Mouse (Mus musculus): ENCODE results near the gene Fam107a.

The Fam107a gene

GRCm38 (mm10) chr14:8317194-8318097, at the start of gene Fam107a:
Gene Fam107a (minus strand): TSS chr14:8318023.
- no peak for DNase-seq

DNA sequence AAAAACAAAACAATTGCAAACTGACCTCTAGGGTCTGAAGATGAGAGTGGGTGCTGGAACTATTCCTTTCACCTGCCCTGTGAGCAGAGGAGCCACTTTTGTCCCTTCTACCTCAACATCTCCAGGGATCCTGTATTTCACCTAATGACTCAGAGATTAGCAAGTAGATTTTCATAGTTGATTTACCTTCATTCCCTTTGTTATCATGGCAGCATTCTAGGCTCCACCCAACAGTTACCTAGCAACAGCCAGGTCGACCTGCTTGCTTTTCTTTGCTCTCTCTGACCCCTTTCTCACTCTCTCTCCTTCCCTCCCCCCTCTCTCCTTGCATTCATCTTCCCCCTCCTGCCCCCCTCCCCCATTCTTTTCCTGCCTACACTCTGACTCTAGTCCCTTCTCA, 49.3 kb upstream of the Fam107a start:
- DNase-seq, result no peak

DNA sequence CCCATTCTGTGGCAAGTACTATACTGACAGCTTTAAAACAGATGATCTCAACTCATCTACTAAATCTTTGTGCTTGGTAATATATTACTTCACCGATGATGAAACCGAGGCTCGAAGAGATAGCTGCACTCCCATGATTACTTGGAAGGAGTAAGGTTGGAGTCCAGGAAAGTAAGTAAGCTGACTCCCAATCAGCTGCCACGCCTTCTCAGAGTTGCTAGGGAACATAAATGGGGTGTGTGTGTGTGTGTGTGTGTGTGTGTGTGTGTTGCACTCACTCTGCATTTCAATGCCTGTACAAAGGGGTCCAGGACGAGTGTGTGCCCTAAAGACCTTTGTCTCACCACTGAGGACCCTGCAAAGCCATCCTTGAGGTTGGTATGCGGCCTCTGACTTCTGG, 48.0 kb upstream of the Fam107a start:
- no peak for DNase-seq

GRCm38 (mm10) chr14:8356836-8357235, 39.0 kb upstream of the Fam107a start:
- no peak for DNase-seq

DNA sequence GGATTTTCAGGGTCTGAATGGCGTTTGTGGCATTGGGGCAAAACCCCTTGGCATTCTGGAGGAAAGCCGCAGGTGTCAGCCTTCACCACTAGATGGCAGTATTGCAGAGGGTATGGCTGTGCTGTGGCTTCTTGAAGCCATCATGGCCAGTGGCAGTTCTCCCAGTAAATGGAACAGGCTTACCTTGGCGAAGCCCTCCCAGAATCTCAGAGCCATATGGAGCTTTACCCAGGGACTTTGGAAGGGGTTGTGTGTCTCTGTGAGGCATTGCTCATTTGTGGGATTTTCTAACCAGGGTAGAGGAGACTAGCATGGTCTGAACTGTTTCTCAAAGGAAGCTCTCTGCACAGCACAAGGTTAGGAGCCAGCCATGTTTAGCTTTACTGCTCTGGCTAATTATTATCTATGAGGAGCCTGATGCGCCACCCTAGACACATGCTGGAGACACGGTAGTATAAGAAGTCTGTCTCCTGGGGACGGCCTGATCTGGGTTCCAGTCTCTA, 38.2 kb upstream of the Fam107a start:
- DNase-seq, result peak; percentile 76

DNA sequence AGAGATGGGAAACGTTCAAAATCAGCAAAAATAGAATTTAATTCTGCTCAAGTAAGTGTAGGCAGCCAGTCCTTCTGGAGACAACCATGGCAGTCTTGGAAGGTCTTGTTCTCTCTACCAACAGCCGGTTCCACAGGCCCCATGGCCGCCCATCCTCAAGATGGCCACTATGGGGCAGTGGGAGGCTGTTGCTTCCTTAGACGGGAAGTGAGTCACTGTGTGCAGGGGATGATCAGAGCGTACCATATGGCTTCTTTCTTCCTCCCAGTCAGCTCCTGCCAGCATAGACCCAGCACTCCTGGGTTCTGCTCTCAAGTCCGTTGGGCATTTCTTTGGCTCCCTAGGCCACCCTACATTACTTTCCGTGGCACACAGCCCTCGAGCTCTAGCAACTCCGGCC, 31.1 kb upstream of the Fam107a start:
- no peak for DNase-seq

DNA sequence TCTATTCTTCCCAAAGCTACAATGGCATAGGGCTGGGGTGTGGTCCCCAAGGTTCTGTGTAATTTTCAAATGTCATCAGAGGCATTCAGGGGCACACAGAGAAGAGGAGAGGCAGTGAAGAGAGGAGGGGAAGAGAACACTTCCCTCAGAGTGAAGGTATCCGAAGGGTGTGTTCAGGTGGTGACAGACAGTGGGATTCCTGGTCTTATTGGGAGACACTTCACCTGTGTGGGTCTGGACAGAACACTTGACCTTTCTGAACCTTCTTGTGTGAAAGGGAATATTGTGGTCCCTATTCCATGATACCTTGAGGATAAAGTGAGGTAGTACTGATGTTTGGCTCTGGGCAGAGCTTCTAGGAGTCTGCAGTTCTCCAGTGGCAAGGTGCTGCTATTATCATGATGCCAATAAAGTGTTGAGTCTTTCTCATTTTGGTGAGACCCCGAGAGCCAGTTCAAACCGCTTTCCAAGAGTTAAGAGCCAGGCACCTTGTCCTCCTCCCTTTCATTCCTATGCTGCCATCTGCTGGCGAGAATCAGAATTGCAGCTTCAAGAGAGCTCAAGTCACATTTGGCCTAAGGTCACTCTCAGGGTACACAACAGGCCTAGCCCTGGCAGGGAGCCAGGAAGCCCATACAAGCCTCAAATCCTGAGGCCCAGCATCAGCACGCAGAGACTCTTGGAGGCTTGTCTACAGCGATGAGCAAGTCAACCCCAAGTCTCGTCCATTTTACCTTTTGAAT, 28.6 kb upstream of the Fam107a start:
- peak; percentile 94 for DNase-seq

- peak; percentile 83 for DNase-seq
Measured at GRCm38 (mm10) chr14:8345566-8345965, 27.7 kb upstream of the Fam107a start.

GRCm38 (mm10) chr14:8342509-8343106, 24.8 kb upstream of the Fam107a start:
- DNase-seq, result no peak

GRCm38 (mm10) chr14:8340226-8340625, 22.4 kb upstream of the Fam107a start:
- DNase-seq, result no peak

- no peak for DNase-seq
Measured at GRCm38 (mm10) chr14:8335947-8336346, 18.1 kb upstream of the Fam107a start.

- DNase-seq, result no peak
Measured at GRCm38 (mm10) chr14:8334511-8334910, 16.7 kb upstream of the Fam107a start.

GRCm38 (mm10) chr14:8332314-8333252, 14.8 kb upstream of the Fam107a start:
- no peak for DNase-seq

DNA sequence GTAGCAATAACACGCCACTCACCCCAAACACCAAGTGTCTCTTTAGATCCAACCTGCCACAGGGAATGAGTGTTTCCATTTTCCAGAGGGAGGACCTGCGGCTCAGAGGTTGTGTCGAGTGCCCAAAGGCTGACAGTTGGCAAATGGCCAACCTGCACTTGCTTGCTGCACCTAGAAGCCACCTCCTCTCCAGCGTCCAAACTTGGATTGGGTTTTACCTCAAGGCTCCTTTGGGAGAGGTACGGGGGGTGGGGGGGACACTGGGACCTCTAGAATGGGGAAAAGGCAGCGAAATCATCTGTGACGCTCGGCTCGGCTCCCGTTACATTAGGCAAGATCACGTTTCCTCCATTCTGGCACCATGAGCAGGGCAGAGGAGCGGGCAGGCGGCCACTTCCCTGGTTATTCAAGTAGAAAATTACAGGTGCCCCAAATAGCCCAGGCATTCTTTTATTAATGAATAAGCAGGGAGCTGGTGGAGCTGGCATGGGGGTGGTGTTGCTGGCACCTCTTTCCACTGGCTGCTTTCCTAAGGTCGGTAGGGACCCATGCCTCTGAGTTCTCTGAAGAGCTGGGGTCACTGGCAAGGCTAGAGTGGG, 13.6 kb upstream of the Fam107a start:
- DNase-seq, result peak; percentile 95

- no peak for DNase-seq
Measured at GRCm38 (mm10) chr14:8330390-8330789, 12.6 kb upstream of the Fam107a start.

DNA sequence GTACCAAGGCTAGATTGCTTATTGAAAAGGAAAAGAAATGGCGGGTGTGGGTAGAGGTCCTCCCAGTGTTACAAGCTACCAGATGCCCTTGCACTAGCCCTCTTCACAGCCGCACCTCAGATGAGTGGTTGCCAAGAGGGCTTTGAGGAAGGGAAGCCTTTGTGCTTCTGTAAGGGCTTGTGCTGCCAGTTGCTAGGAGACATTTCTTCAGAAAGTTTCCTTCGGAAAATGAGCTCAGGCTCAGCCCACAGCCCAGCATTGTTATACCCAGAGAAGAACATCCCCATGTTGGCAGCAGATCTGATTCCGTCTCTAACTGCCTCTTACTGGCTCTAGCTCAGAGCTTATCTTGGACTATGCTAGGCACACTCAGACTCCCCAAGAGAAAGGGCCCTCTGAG, 11.7 kb upstream of the Fam107a start:
- DNase-seq, result no peak

DNA sequence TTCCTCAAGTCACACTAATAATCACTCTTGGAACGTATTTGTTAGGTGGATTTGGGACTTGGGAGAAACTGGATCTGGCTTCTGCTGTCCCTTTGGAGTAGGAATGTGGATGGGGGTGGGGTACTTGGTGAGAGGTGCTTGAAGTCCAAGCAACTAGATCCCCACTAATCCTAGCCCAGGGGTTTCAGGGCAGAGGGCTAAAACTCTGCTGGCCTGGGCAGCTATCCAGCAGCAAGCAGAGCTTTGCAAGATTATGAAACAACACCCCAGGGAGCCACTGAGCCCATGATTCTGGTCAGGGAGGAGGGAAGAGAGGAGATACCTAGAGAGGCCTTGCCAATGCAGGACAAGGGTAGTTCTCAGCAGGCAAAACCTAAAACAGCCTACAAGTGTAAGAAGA, 9.5 kb upstream of the Fam107a start:
- DNase-seq, result no peak

GRCm38 (mm10) chr14:8326961-8327360, 9.1 kb upstream of the Fam107a start:
- DNase-seq, result no peak

GRCm38 (mm10) chr14:8325746-8326145, 7.9 kb upstream of the Fam107a start:
- no peak for DNase-seq

DNA sequence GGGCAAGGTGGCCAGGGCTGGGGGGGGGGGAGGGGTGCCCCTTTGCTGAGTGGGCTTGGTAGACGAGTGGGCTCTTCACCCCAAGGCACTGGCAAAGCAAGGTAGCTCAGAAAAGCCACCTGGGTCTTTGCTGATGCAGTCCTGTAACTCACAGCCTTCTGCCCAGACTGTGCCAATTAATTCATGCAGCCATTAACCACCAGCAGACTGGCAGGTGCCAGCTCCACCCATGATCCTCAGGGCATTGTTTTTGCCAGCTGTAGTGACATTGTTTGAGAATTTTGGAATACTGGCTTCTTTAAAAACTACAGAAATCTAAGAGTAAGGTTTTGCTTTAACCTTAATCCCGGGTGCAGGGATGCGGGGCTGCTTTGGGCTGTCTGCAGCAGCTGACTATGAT, 2.7 kb upstream of the Fam107a start:
- no peak for DNase-seq

- DNase-seq, result no peak
Measured at GRCm38 (mm10) chr14:8316366-8317193, 1.2 kb downstream of the Fam107a start.
